Mouse (Mus musculus) spleen, adult 10 weeks (tissue): ENCODE measurements around the gene Abi3. TPM values are rescaled to one million over a fixed set of nuclear protein-coding genes. Genes with fewer than 3 reads are reported as not detected.

Experiments
- polyA plus RNA-seq: library from polyadenylated mRNA; stranded (reverse); fragments of 350-450 nt; fragmentation: Illumina TruSeq; extraction: RNeasy Lipid Tissue Mini Kit (QIAGEN cat#74804); gene quantifications from one replicate; pipeline ENCODE4 v1.2.3, GENCODE M21; 2015; ENCODE audit warnings: low replicate concordance; ENCODE audit not compliant: insufficient read depth

The Abi3 gene
- polyA plus RNA-seq: 23.2 TPM

GRCm38 (mm10) chr11:95842074-95842681, at the start of gene Abi3:
TSS of gene Abi3 (minus strand) at chr11:95842476.

GRCm38 (mm10) chr11:95837059-95837458, 5.2 kb downstream of the Abi3 start, which contains the start of gene Gngt2:
TSS of gene Gngt2 (plus strand) at chr11:95837216.

GRCm38 (mm10) chr11:95824071-95824876, 18.0 kb downstream of the Abi3 start, which contains the start of gene Phospho1:
TSS of gene Phospho1 (plus strand) at chr11:95824499.

Other genes starting within 250 kb of the Abi3 start
- gene Phb, start 175.5 kb downstream of the Abi3 start, polyA plus RNA-seq: 149 TPM
- gene Zfp652, start 129.8 kb downstream of the Abi3 start, polyA plus RNA-seq: 36.2 TPM
- 0.40 TPM for gene B130006D01Rik, start 118.9 kb downstream of the Abi3 start, polyA plus RNA-seq
- gene Phospho1, start 18.0 kb downstream of the Abi3 start, polyA plus RNA-seq: 4.2 TPM
- 219 TPM for gene Gngt2, start 5.3 kb downstream of the Abi3 start, polyA plus RNA-seq
- gene B4galnt2, start 72.4 kb upstream of the Abi3 start, polyA plus RNA-seq: 0.62 TPM
- gene Igf2bp1, start 163.5 kb upstream of the Abi3 start, polyA plus RNA-seq: not detected
- not detected for gene Gip, start 182.1 kb upstream of the Abi3 start, polyA plus RNA-seq
- 81.8 TPM for gene Snf8, start 192.4 kb upstream of the Abi3 start, polyA plus RNA-seq
- gene Ube2z, start 222.9 kb upstream of the Abi3 start, polyA plus RNA-seq: 56.3 TPM
- gene Atp5g1, start 233.2 kb upstream of the Abi3 start, polyA plus RNA-seq: 55.6 TPM